Mouse (Mus musculus) B cell, adult 2 months (primary cell): ENCODE measurements at regions not wholly inside any gene's neighbourhood (a gene's known extent, or its start where the extent isn't known, plus 50 kb on each side); places are given as distances from the start of the nearest gene placed in this dataset.

Experiments used
- DNase-seq, 2 experiments: peaks; one replicate each; pipeline ENCODE4 v3.0.0; 2022

GRCm38 (mm10) chr2:51316452-51316851 lies 167.5 kb upstream of the Rnd3 start:
- peak; percentile 9 to 13 for DNase-seq

- DNase-seq, result no peak
Observed at GRCm38 (mm10) chr2:51313414-51313813, 164.5 kb upstream of the Rnd3 start.

GRCm38 (mm10) chr2:51306257-51306656 lies 157.3 kb upstream of the Rnd3 start:
- no peak for DNase-seq

- DNase-seq, result peak; percentile 3 to 13
Observed at GRCm38 (mm10) chr2:51305411-51305810, 156.5 kb upstream of the Rnd3 start.

- no peak for DNase-seq
Observed at GRCm38 (mm10) chr2:51304694-51305093, 155.8 kb upstream of the Rnd3 start.

GRCm38 (mm10) chr2:51290659-51291260 lies 141.8 kb upstream of the Rnd3 start:
- DNase-seq, result no peak

- DNase-seq, result no peak
Observed at GRCm38 (mm10) chr2:51288678-51289077, 139.8 kb upstream of the Rnd3 start.

GRCm38 (mm10) chr2:51285632-51286031 lies 136.7 kb upstream of the Rnd3 start:
- DNase-seq, result no peak

GRCm38 (mm10) chr2:51284781-51285225 lies 135.9 kb upstream of the Rnd3 start:
- no peak for DNase-seq

- no peak for DNase-seq
Observed at GRCm38 (mm10) chr2:51279396-51280045, 130.6 kb upstream of the Rnd3 start.

- DNase-seq, result no peak
Observed at GRCm38 (mm10) chr2:51278824-51279223, 129.9 kb upstream of the Rnd3 start.

- DNase-seq, result no peak
Observed at GRCm38 (mm10) chr2:51278356-51278755, 129.4 kb upstream of the Rnd3 start.

- DNase-seq, result no peak
Observed at GRCm38 (mm10) chr2:51276591-51276990, 127.7 kb upstream of the Rnd3 start.

GRCm38 (mm10) chr2:51273300-51273699 lies 124.4 kb upstream of the Rnd3 start:
- no peak for DNase-seq

- no peak for DNase-seq
Observed at GRCm38 (mm10) chr2:51268532-51268931, 119.6 kb upstream of the Rnd3 start.

- no peak for DNase-seq
Observed at GRCm38 (mm10) chr2:51267662-51268061, 118.8 kb upstream of the Rnd3 start.

- DNase-seq, result no peak
Observed at GRCm38 (mm10) chr2:51262506-51262905, 113.6 kb upstream of the Rnd3 start.

GRCm38 (mm10) chr2:51250798-51251197 lies 101.9 kb upstream of the Rnd3 start:
- DNase-seq, result no peak

GRCm38 (mm10) chr2:51241573-51241972 lies 92.7 kb upstream of the Rnd3 start:
- DNase-seq, result no peak

- no peak for DNase-seq
Observed at GRCm38 (mm10) chr2:51240000-51240399, 91.1 kb upstream of the Rnd3 start.

- no peak for DNase-seq
Observed at GRCm38 (mm10) chr2:51238992-51239391, 90.1 kb upstream of the Rnd3 start.

GRCm38 (mm10) chr2:51238131-51238931 lies 89.4 kb upstream of the Rnd3 start:
- no peak for DNase-seq

GRCm38 (mm10) chr2:51237451-51237850 lies 88.5 kb upstream of the Rnd3 start:
- no peak for DNase-seq

- DNase-seq, result no peak
Observed at GRCm38 (mm10) chr2:51236852-51237251, 87.9 kb upstream of the Rnd3 start.
